Mouse (Mus musculus): ENCODE measurements at regions not wholly inside any gene's neighbourhood (a gene's known extent, or its start where the extent isn't known, plus 50 kb on each side); places are given as distances from the start of the nearest gene placed in this dataset.

- TF ChIP-seq ZNF384 (IDR thresholded peaks at IDR 0.05; ENCODE audit: low read depth, low read length) (no peak), HCFC1 (IDR thresholded peaks at IDR 0.05; ENCODE audit: borderline replicate concordance, insufficient read depth, low read length) (no peak), CHD2 (IDR thresholded peaks at IDR 0.05; ENCODE audit: low read depth, low read length) (no peak)
Observed at GRCm38 (mm10) chr10:53466261-53466660, 86.5 kb upstream of the Cep85l start.
